Mouse (Mus musculus) liver, embryonic 13.5 days (tissue): ENCODE data around the gene Xpo5. TPM values are rescaled to one million over a fixed set of nuclear protein-coding genes. Genes with fewer than 3 reads are reported as not detected.

Source experiments
- ATAC-seq: fragments of 200-750 bp; cut with Nextera tagmentation; 2 replicates; pipeline ENCODE4 v1.8.0; 2017; ENCODE audit warnings: low read depth, mild to moderate bottlenecking, moderate number of reproducible peaks, moderate library complexity
- DNase-seq: peaks from one replicate; pipeline ENCODE4 v3.0.0; 2022
- H3K27ac ChIP-seq: fragments of 300-500 bp; sonication (generic); 2 replicates; pipeline ENCODE4 v1.5.1; 2015; ENCODE audit warnings: moderate library complexity, mild to moderate bottlenecking, inconsistent platforms
- H3K27me3 ChIP-seq: fragments of 300-500 bp; sonication (generic); 2 replicates; pipeline ENCODE4 v1.6.1; 2015; ENCODE audit warnings: mild to moderate bottlenecking, inconsistent platforms
- H3K36me3 ChIP-seq: fragments of 300-500 bp; sonication (generic); 2 replicates; pipeline ENCODE4 v1.6.1; 2015; ENCODE audit warnings: mild to moderate bottlenecking, inconsistent platforms
- H3K4me1 ChIP-seq: fragments of 300-500 bp; sonication (generic); replicated peaks from 2 replicates; pipeline ENCODE4 v1.6.1; 2015; ENCODE audit warnings: inconsistent platforms
- H3K4me2 ChIP-seq: fragments of 300-500 bp; sonication (generic); 2 replicates; pipeline ENCODE4 v1.6.1; 2015; ENCODE audit warnings: inconsistent platforms, mild to moderate bottlenecking, moderate library complexity
- H3K4me3 ChIP-seq: fragments of 300-500 bp; sonication (generic); replicated peaks from 2 replicates; pipeline ENCODE4 v1.5.1; 2015; ENCODE audit warnings: mild to moderate bottlenecking, inconsistent platforms
- H3K9ac ChIP-seq: fragments of 300-500 bp; sonication (generic); 2 replicates; pipeline ENCODE4 v1.6.1; 2015; ENCODE audit warnings: mild to moderate bottlenecking, inconsistent platforms
- H3K9me3 ChIP-seq: fragments of 300-500 bp; sonication (generic); replicated peaks from 2 replicates; pipeline ENCODE4 v1.6.1; 2016; ENCODE audit warnings: inconsistent platforms
- WGBS: fragments of 180-500 bp; shearing (Covaris S2); methylation state at CpG from one replicate; pipeline ENCODE4 v1.1.7; 2015; ENCODE audit not compliant: insufficient replicate concordance; 5-methylcytosine and 5-hydroxymethylcytosine counted together
- polyA plus RNA-seq: library from polyadenylated mRNA; unstranded; fragments of >200 nt; fragmentation: Nextera tagmentation; extraction: Ambion mirVana; gene quantifications from 2 replicates; pipeline ENCODE4 v1.2.1, GENCODE M21; 2015

Xpo5 gene
- polyA plus RNA-seq, 1 experiment from 2014 or later = 19.0 TPM

DNA sequence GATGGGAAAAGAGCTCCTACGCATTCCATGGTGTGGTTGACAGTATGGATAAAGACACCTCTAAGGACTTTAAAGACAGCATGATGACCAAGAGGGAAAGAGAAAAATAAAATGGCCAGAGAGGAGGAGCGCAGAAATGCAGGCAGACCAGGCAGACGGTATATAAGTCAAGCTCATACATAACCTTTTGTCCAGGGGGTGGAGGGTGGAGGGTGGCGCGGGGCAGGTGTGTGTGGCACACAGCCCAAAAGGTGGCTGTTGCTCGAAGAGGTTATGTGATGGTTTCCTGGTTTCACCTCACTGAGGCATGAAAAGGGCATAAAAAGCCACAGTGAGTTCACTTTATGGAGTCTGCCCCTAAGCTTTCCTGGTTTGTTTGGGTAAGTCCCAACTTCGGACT, 40.0 kb upstream of the Xpo5 start:
- peak overlapping the region; percentile 96 for H3K4me3 ChIP-seq
- DNase-seq (no peak), ATAC-seq (no peak)
- 80% methylated on average over 7 of the region's 7 CpGs for WGBS
- H3K27me3 ChIP-seq = no peaks in the 10 kb centered on the region
- no peaks in the 10 kb centered on the region for H3K9me3 ChIP-seq
- H3K4me2 ChIP-seq = peak overlapping the region; percentile 92
- peak overlapping the region; percentile 97 for H3K9ac ChIP-seq
- H3K27ac ChIP-seq = peak overlapping the region; percentile 91
- peaks cover 60% of the 10 kb centered on the region for H3K36me3 ChIP-seq
- H3K4me1 ChIP-seq = peaks cover 39% of the 10 kb centered on the region

DNA sequence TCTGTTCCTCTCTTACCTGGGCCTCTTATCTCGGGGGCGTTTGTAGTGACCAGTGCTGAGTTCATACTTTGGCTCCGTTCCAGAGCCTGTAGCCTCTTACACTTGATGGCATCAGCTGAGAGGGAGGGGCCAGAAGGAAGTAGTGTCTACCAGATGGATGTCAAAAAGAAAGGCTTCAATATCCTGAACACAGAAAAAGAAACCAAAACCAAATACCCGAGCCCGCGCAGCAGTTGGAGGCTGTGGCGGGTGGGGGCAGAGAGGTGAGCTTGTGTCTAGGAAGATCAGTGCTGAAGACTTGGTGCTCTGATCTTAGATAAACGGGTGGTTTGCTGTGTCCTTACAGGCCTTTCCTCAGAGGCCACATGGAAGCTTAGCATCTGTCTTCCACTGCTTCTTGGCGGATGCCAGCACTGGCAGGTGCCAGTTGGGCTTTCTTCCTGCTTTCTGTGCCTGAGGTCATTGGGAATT, 39.6 kb upstream of the Xpo5 start:
- DNase-seq (no peak), ATAC-seq (no peak)
- peaks cover 40% of the 10 kb centered on the region for H3K4me1 ChIP-seq
- peak overlapping the region; percentile 97 for H3K9ac ChIP-seq
- H3K4me3 ChIP-seq = peak overlapping the region; percentile 96
- H3K27ac ChIP-seq = peak overlapping the region; percentile 91
- H3K9me3 ChIP-seq = no peaks in the 10 kb centered on the region
- 25% methylated on average over 9 of the region's 9 CpGs for WGBS
- H3K36me3 ChIP-seq = peaks cover 65% of the 10 kb centered on the region
- H3K4me2 ChIP-seq = peak overlapping the region; percentile 92
- H3K27me3 ChIP-seq = no peaks in the 10 kb centered on the region

DNA sequence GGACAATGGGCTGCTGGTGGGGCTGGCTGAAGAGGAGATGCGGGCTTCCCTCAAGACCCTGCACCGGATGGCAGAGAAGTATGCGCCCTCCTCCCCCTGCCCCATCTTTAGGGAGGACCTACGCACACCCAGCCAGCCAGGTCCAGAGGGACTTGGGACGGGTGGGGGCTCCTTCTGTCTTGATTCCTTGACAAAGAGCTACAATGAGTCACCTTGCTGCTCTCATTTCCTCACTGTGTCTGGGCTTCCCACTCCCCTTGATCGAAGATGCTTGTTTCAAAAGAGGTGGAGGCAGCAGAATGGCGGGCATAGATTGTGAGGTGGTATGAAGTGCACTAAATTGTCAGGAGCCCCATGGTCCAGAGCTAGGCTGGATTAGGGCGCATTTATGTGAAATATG, 38.3 kb upstream of the Xpo5 start:
- Histone ChIP-seq H3K4me3 (no peak overlapping the region), H3K9ac (no peak overlapping the region), H3K36me3 (peaks cover 78% of the 10 kb centered on the region), H3K27me3 (no peaks in the 10 kb centered on the region), H3K27ac (no peak overlapping the region), H3K9me3 (no peaks in the 10 kb centered on the region), H3K4me1 (peaks cover 37% of the 10 kb centered on the region), H3K4me2 (no peak overlapping the region)
- 91% methylated on average over 8 of the region's 8 CpGs for WGBS
- no peak for ATAC-seq
- DNase-seq = no peak

DNA sequence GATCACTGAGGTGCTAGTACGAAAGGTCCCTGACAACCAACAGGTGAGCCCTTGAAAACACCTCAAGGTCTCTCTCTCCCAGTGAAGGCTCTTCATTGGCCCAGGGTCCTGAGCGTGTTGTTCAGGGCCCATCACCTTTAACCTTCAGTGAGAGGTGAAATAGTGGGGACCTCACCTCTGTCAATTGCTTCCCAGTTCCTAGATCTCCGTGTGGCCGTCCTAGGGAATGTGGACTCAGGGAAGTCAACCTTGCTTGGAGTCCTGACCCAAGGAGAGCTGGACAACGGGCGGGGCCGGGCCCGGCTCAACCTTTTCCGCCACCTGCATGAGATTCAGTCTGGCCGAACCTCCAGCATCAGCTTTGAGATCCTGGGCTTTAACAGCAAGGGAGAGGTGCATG, 37.8 kb upstream of the Xpo5 start:
- Histone ChIP-seq H3K27me3 (no peaks in the 10 kb centered on the region), H3K27ac (no peak overlapping the region), H3K4me2 (no peak overlapping the region), H3K9ac (no peak overlapping the region), H3K36me3 (peaks cover 83% of the 10 kb centered on the region), H3K9me3 (no peaks in the 10 kb centered on the region), H3K4me1 (peaks cover 37% of the 10 kb centered on the region), H3K4me3 (no peak overlapping the region)
- ATAC-seq (no peak), DNase-seq (no peak)
- 91% methylated on average over 10 of the region's 10 CpGs for WGBS

DNA sequence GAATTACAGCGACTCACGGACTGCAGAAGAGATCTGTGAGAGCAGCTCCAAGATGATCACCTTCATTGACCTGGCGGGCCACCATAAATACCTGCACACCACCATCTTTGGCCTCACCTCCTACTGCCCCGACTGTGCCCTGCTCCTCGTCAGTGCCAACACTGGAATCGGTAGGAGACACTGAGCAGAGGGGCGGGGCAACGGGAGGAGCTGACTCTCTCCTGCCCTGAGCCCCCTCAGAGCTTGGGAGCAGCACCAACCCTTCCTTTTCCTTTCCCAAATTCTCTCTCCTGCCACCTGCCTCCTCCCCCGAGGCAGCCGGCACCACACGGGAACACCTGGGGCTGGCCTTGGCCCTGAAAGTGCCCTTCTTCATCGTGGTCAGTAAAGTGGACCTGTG, 37.1 kb upstream of the Xpo5 start:
- Histone ChIP-seq H3K27ac (no peak overlapping the region), H3K9me3 (no peaks in the 10 kb centered on the region), H3K36me3 (peaks cover 89% of the 10 kb centered on the region), H3K4me2 (no peak overlapping the region), H3K9ac (no peak overlapping the region), H3K4me1 (peaks cover 37% of the 10 kb centered on the region), H3K27me3 (no peaks in the 10 kb centered on the region), H3K4me3 (no peak overlapping the region)
- WGBS = 89% methylated on average over 12 of the region's 12 CpGs
- DNase-seq (no peak), ATAC-seq (no peak)

DNA sequence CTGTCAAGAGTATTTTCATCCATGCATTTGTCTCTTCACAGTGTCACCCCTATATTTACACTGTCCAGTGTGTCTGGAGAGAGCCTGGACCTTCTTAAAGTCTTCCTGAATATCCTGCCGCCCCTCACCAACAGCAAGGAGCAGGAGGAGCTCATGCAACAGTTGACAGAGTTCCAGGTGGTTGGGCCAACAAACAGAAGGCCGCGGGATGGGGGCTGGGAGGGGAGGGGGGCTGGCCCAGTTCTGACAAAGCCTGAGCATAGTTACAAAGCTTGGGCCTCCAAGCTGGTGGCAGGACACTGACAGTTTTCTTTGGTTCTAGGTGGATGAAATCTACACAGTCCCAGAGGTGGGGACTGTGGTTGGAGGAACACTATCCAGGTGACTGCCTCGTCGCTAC, 36.3 kb upstream of the Xpo5 start:
- no peaks in the 10 kb centered on the region for H3K27me3 ChIP-seq
- no peak overlapping the region for H3K9ac ChIP-seq
- no peaks in the 10 kb centered on the region for H3K9me3 ChIP-seq
- DNase-seq (no peak), ATAC-seq (no peak)
- WGBS = 79% methylated on average over 5 of the region's 5 CpGs
- no peak overlapping the region for H3K4me2 ChIP-seq
- peaks cover 37% of the 10 kb centered on the region for H3K4me1 ChIP-seq
- 0 out of 2 replicates have a peak overlapping the region, but pooled peaks have one; percentile 4 for H3K27ac ChIP-seq
- H3K4me3 ChIP-seq = no peak overlapping the region
- H3K36me3 ChIP-seq = peaks cover 98% of the 10 kb centered on the region

DNA sequence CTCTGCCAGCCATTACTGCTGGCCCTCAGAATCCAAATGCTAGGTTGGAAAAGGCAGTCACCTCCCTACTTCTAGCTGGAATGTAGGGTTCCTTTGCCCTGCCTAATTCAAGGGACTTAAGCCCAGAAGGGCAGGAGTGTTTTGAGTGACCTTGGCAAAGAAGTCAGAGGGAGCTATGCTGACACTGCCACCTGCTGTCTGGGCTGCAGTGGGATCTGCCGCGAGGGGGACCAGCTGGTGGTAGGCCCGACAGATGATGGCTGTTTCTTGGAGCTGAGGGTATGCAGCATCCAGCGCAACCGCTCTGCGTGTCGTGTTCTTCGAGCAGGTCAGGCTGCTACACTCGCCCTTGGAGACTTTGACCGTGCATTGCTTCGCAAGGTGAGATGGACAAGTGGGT, 35.6 kb upstream of the Xpo5 start:
- Histone ChIP-seq H3K4me3 (no peak overlapping the region), H3K36me3 (peaks cover 98% of the 10 kb centered on the region), H3K9me3 (no peaks in the 10 kb centered on the region), H3K9ac (no peak overlapping the region), H3K4me1 (peaks cover 29% of the 10 kb centered on the region), H3K27me3 (no peaks in the 10 kb centered on the region), H3K4me2 (no peak overlapping the region), H3K27ac (no peak overlapping the region)
- 84% methylated on average over 11 of the region's 11 CpGs for WGBS
- ATAC-seq = no peak
- DNase-seq = no peak

DNA sequence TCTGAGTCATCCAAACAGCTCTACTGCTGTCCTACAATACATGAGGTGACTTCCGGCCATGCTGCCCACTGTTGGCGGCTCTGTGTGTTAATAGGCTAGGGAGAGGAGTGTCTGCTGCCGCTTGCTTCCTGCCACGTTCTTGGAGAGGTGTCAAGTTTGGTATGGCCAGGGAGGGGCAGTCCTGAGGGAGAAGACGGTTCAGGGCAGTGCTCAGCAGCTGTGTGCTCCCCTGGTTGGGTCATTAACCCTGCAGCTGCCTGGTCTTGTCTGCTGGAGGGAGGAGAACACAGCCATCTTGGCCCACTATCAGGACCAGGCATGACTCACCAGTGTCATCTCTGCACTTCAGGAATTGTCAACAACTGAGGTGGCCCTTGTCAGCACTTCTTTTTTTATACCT, 34.3 kb upstream of the Xpo5 start:
- Histone ChIP-seq H3K4me3 (no peak overlapping the region), H3K9me3 (no peaks in the 10 kb centered on the region), H3K9ac (no peak overlapping the region), H3K27ac (peak overlapping the region; percentile 71), H3K4me1 (peaks cover 16% of the 10 kb centered on the region), H3K27me3 (no peaks in the 10 kb centered on the region), H3K36me3 (peaks cover 99% of the 10 kb centered on the region), H3K4me2 (no peak overlapping the region)
- ATAC-seq = peak; percentile 74
- DNase-seq = no peak
- 58% methylated on average over 5 of the region's 5 CpGs for WGBS

DNA sequence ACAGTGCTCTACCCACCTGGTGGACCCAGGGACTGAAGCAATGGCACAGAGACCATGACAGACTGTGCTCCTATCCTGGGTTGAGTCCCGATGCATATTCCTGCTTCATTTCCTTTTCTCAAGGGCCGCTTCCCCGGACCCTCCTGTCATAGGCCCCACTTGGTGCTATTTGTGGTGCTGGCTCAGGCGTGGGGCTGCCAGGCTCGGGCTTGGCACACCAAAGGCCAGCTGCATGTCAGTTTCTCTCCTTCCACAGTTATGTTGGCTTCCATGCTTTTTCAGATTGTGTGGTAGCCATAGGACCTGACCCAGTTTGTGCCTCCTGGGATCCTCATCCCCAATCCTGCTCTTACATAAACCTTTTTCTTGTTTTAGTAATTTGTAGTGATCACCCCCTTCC, 33.8 kb upstream of the Xpo5 start:
- Histone ChIP-seq H3K27ac (peak overlapping the region; percentile 71), H3K27me3 (no peaks in the 10 kb centered on the region), H3K9me3 (no peaks in the 10 kb centered on the region), H3K4me1 (peaks cover 12% of the 10 kb centered on the region), H3K4me3 (no peak overlapping the region), H3K4me2 (no peak overlapping the region), H3K36me3 (peaks cover 97% of the 10 kb centered on the region), H3K9ac (no peak overlapping the region)
- DNase-seq (no peak), ATAC-seq (no peak)
- 84% methylated on average over 5 of the region's 5 CpGs for WGBS

DNA sequence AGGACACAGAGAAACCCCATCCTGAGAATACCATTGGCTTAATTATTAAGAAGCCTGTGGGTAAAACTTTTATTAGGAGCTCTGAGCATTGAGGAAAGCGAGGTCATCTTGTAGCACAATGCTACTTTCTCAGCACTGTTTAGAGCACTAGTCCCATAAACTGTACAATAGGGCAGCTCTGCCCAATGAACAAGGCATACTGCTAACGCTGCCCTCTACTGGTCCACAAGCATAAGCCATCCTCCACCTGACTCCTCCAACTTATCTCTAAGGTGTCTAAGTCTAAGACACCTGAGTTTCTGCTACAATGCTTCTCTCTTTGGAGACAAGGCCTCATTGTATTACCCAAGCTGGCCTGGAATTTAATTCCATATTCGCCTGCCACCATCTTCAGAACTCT, 32.0 kb upstream of the Xpo5 start:
- no peak for ATAC-seq
- Histone ChIP-seq H3K9ac (no peak overlapping the region), H3K4me1 (peaks cover 15% of the 10 kb centered on the region), H3K27ac (no peak overlapping the region), H3K4me2 (no peak overlapping the region), H3K9me3 (no peaks in the 10 kb centered on the region), H3K36me3 (peaks cover 91% of the 10 kb centered on the region), H3K4me3 (no peak overlapping the region), H3K27me3 (no peaks in the 10 kb centered on the region)
- DNase-seq = no peak
- WGBS = 68% methylated on average over 3 of the region's 3 CpGs

DNA sequence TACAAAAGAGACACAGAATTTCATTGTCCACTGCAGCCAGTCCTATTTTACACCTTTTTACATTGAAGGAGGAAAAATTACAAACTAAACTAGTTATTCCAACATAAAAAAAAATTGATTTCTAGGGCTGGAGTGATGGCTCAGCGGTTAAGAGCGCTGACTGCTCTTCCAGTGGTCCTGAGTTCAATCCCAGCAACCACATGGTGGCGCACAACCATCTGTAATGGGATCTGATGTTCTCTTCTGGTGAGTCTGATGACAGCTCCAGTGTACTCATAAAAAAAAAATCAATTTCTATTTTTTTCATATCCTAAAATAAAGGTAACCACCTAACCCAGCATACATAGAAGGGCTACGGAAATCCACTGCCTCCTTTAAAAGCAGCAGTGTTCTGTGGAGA, 20.3 kb upstream of the Xpo5 start:
- no peak for DNase-seq
- H3K36me3 ChIP-seq = peaks cover 98% of the 10 kb centered on the region

DNA sequence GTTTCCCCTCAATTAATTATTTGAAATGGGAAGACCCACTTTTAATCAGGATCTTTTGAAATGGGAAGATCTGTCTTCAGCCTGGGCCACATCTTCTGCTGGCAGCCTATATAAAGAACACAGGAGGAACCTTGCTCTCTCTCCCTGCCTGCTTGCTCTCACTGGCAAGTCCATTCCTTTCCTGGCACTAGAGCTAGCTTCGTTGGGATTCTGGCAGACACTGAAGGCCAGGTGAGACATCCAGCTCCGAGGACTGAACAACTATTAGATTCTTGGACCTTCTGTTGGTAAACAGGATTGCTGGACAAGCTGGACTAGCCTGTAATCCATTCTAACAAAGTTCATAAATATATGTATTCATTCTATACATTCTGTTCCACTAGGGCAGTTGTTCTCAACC, 13.8 kb upstream of the Xpo5 start:
- no peaks in the 10 kb centered on the region for H3K4me1 ChIP-seq
- DNase-seq (no peak), ATAC-seq (no peak)
- no peak overlapping the region for H3K27ac ChIP-seq
- H3K4me2 ChIP-seq = no peak overlapping the region
- 98% methylated on average over 2 of the region's 2 CpGs for WGBS
- H3K9ac ChIP-seq = no peak overlapping the region
- no peaks in the 10 kb centered on the region for H3K9me3 ChIP-seq
- no peaks in the 10 kb centered on the region for H3K27me3 ChIP-seq
- no peak overlapping the region for H3K4me3 ChIP-seq
- H3K36me3 ChIP-seq = peaks cover 95% of the 10 kb centered on the region

More for the DNA sequence above, 20.3 kb upstream of the Xpo5 start:
- Histone ChIP-seq H3K4me3 (no peak overlapping the region), H3K27ac (no peak overlapping the region), H3K9me3 (no peaks in the 10 kb centered on the region), H3K4me2 (no peak overlapping the region), H3K9ac (no peak overlapping the region), H3K27me3 (no peaks in the 10 kb centered on the region), H3K4me1 (no peaks in the 10 kb centered on the region)
- WGBS = 85% methylated on average over 4 of the region's 4 CpGs
- no peak for ATAC-seq
